Mouse (Mus musculus) E14TG2a.4 (cell line): ENCODE measurements around the gene Pea15a.
A peak's percentile ranks its signal among the peaks of the same experiment; 100 is the strongest.

ENCODE experiments used
- H3K27me3 ChIP-seq: 2 replicates; pipeline ENCODE4 v1.6.1; 2014; ENCODE audit warnings: low read length, control low read depth; ENCODE audit not compliant: insufficient read depth
- H3K36me3 ChIP-seq: 2 replicates; pipeline ENCODE4 v1.6.1; 2014; ENCODE audit warnings: low read length, control low read depth; ENCODE audit not compliant: insufficient read depth
- H3K4me1 ChIP-seq: replicated peaks from 2 replicates; pipeline ENCODE4 v1.6.1; 2014; ENCODE audit warnings: low read depth, low read length, control low read depth
- H3K4me3 ChIP-seq: replicated peaks from 2 replicates; pipeline ENCODE4 v1.5.1; 2014; ENCODE audit warnings: mild to moderate bottlenecking, low read length
- H3K9me3 ChIP-seq: 2 replicates; pipeline ENCODE4 v1.6.1; 2014; ENCODE audit warnings: low read length, control low read depth
- CTCF ChIP-seq: conservative IDR thresholded peaks from 2 replicates; pipeline ENCODE4 v1.5.1; 2014; ENCODE audit warnings: low read length
- NANOG ChIP-seq: IDR thresholded peaks from 2 replicates; pipeline ENCODE4 v1.6.1; 2014; ENCODE audit warnings: borderline replicate concordance, low read length, mixed read lengths
- POU5F1 ChIP-seq: IDR thresholded peaks from 2 replicates; pipeline ENCODE4 v1.6.1; 2014; ENCODE audit warnings: low read length, borderline replicate concordance

Pea15a gene

DNA sequence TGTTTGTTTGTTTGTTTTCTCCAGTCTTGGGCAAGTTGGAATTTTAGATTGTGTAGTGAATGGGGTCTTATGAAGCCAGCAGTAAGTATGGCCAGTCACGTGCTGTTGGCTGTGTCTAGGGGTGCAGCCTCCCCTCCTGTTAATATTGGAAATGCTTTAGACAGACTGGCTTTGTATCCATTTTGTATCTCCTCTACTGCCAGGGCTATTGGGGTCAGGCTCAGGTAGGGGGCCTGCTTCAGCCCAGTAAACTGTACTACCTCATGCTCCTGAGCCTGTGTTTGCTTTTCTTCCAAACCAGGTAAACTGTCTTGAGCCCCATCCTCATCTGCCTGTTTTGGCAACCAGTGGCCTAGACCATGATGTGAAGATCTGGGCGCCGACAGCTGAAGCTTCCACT is 14.4 kb downstream of the Pea15a start:
- TF ChIP-seq POU5F1 (no peak), NANOG (no peak), CTCF (no peak)
- Histone ChIP-seq H3K4me1 (peaks cover 24% of the 10 kb centered on the region), H3K9me3 (peaks cover 16% of the 10 kb centered on the region), H3K4me3 (no peak overlapping the region), H3K27me3 (no peaks in the 10 kb centered on the region), H3K36me3 (peaks cover 95% of the 10 kb centered on the region)

DNA sequence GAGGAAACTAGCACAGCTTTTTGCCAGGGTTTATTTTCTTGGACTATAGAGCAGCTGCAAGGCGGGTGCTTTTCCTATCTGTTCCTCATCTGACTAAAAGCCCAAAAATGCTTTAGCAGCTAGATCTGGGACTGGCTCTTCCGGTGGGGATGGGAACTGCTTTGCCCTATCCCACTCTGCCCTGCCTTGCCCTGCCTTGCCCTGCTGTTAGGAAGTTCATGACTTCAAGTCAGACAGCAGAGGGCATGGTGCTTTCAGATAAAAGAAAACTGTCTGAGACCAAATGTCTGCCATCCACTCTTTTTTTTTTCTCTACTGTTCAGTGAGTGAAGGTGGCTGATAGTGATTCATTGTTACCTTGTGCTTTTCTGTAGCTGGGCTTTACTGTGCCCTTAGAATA is 15.0 kb downstream of the Pea15a start:
- H3K27me3 ChIP-seq = no peaks in the 10 kb centered on the region
- H3K4me3 ChIP-seq = no peak overlapping the region
- TF ChIP-seq POU5F1 (no peak), CTCF (no peak), NANOG (no peak)
- H3K36me3 ChIP-seq = peaks cover 95% of the 10 kb centered on the region
- H3K9me3 ChIP-seq = peaks cover 23% of the 10 kb centered on the region
- peaks cover 24% of the 10 kb centered on the region for H3K4me1 ChIP-seq

DNA sequence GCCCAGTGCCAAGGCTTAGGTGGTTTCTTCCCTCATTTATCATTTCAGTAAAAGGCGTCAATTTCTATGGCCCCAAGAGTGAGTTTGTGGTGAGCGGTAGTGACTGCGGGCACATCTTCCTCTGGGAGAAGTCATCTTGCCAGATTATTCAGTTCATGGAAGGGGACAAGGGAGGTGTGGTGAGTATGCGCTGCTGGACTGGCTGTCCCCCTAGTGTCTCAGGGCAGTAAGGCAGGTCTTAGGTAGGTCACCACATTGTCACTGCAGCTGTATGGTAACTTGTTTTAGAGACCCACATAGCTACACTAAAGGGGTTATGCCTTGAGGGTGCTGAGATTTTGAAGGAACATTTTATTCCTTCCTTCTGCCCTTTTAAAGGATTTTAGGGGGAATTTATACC is 17.7 kb downstream of the Pea15a start:
- TF ChIP-seq CTCF = peak; percentile 29
- no peak for TF ChIP-seq NANOG
- no peak overlapping the region for H3K4me3 ChIP-seq
- peaks cover 93% of the 10 kb centered on the region for H3K36me3 ChIP-seq
- no peaks in the 10 kb centered on the region for H3K27me3 ChIP-seq
- H3K9me3 ChIP-seq = peaks cover 46% of the 10 kb centered on the region
- peaks cover 4% of the 10 kb centered on the region for H3K4me1 ChIP-seq

DNA sequence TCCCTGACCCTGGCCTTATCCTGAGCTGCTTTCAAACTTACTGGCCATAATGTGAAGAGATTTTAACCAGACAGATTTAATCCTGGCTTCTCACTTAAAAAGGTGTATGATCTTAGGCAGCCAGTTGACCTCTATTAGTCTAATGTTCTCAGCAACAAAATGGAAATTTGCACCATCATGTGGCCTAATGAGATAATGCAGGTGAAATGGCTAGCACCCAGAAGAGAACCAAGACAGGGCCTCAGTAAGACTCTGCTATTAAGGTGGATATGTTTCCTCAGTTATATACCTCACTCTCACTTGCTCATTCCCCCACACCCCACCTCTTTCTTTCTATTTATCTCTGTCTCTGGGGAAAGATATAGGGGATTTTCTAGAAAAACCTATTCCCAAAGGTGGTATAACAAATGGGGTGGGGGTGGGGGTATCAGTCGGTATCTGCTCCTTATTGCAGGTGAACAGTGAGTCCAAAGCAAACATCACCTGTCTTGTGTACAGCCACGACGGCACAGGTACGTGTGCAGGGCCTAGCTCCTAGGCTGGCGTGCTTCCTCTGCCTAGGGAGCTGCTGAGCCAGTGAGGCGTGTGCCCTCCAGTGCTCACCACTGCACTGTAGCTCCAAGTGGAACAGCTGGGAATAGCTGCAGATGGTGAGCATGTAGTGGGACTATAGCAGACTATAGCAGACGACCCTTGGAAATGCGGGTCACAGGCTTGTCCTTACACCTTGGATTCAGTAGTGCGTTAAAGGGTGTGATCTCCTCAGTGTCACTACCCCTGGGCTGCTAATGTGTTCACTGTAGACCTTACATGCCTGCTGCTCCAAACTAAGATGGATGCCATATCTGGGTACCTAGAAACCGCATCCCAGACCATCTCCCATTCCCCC is 20.0 kb downstream of the Pea15a start:
- peaks cover 86% of the 10 kb centered on the region for H3K36me3 ChIP-seq
- no peak overlapping the region for H3K4me3 ChIP-seq
- no peak for TF ChIP-seq POU5F1
- peak; percentile 16; the same call in 1 of the 2 replicates for TF ChIP-seq CTCF
- H3K9me3 ChIP-seq = peaks cover 44% of the 10 kb centered on the region
- no peaks in the 10 kb centered on the region for H3K27me3 ChIP-seq
- peaks cover 4% of the 10 kb centered on the region for H3K4me1 ChIP-seq

DNA sequence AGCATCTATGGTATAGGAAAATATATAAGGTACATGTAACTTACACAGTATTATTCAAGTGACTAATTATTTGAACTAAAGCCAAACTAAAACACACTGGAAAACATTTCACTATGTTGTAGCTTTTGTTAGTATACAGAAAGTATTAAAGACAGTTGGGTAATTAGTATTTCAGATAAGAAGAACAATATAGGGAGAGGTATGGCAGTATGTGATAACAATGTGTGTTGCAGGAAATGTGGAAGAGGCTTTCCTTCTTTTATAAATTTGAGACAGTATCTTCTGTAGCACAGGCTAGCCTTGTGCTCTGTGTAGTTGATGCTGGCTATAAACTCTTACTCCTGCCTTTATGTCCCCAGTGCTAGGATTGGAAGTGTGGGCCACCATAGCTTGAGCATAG is 22.7 kb downstream of the Pea15a start:
- H3K36me3 ChIP-seq = peaks cover 85% of the 10 kb centered on the region
- no peak for TF ChIP-seq NANOG
- TF ChIP-seq CTCF = no peak
- no peak for TF ChIP-seq POU5F1
- no peaks in the 10 kb centered on the region for H3K27me3 ChIP-seq
- H3K4me3 ChIP-seq = no peak overlapping the region
- peaks cover 31% of the 10 kb centered on the region for H3K9me3 ChIP-seq
- H3K4me1 ChIP-seq = peaks cover 4% of the 10 kb centered on the region

DNA sequence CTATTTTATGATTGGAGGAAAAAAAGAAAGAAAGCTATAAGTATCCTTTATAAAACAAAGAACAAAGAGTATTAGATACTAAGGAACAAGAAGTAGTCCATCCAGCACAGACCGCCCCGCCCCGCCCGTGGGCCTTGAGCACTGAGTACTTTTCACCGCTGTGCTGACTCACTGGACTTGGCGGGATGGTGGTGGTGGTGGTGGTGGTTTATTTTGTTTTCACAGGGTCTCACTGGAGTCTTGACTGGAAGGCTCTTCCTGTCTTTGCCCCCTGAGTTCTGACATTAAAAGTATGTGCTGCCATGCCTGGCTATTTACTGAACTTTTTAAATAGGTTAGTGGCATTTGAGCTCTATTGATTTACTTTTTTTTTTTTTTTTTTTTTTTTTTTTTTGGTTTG is 23.5 kb downstream of the Pea15a start:
- TF ChIP-seq NANOG (no peak), POU5F1 (no peak), CTCF (no peak)
- peaks cover 4% of the 10 kb centered on the region for H3K4me1 ChIP-seq
- H3K9me3 ChIP-seq = peaks cover 31% of the 10 kb centered on the region
- H3K36me3 ChIP-seq = peaks cover 78% of the 10 kb centered on the region
- H3K27me3 ChIP-seq = no peaks in the 10 kb centered on the region
- no peak overlapping the region for H3K4me3 ChIP-seq

DNA sequence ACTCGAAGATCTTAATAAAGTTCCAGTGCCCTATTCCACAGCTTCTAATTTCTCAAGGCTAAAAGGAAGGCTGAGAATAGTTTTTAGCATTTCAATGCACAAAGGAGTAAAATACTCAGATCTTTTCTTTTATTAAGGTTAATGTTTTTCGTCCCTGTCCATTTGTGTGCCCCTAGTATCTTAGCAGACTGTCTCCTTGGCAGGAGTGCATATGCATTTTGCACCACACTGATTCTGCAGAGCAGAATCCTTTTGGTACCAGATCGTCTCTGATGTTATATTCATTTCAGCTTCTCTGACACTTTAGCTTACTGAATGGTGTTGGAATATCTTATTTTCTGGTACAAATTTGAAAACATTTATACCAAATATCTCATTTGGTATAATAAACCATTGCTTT is 24.8 kb downstream of the Pea15a start:
- Histone ChIP-seq H3K27me3 (no peaks in the 10 kb centered on the region), H3K4me1 (peaks cover 4% of the 10 kb centered on the region), H3K4me3 (no peak overlapping the region), H3K36me3 (peaks cover 74% of the 10 kb centered on the region), H3K9me3 (peaks cover 25% of the 10 kb centered on the region)
- TF ChIP-seq CTCF = no peak
- no peak for TF ChIP-seq POU5F1
- no peak for TF ChIP-seq NANOG

DNA sequence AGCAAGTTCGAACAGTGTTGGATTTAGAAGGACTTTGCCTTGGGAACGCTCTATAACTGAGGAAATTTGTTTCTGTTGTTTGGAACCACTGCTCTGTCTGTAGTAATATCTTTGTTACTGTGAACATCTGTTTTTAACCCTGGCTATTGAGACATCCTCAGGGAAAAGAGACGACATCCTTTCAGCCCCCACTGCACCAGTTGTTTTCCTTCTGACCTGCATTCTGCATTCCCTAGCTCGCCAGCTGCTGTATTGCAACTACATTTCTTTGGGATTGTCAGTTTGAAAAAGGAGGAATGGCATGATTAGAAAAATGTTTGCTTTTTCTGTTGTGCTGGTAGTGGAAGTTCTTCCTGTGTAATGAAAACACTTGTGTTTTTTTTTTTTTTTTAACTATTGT is 25.7 kb downstream of the Pea15a start:
- Histone ChIP-seq H3K36me3 (peaks cover 71% of the 10 kb centered on the region), H3K4me3 (no peak overlapping the region), H3K27me3 (no peaks in the 10 kb centered on the region), H3K4me1 (peaks cover 4% of the 10 kb centered on the region), H3K9me3 (peaks cover 16% of the 10 kb centered on the region)
- no peak for TF ChIP-seq NANOG
- no peak for TF ChIP-seq CTCF
- no peak for TF ChIP-seq POU5F1

DNA sequence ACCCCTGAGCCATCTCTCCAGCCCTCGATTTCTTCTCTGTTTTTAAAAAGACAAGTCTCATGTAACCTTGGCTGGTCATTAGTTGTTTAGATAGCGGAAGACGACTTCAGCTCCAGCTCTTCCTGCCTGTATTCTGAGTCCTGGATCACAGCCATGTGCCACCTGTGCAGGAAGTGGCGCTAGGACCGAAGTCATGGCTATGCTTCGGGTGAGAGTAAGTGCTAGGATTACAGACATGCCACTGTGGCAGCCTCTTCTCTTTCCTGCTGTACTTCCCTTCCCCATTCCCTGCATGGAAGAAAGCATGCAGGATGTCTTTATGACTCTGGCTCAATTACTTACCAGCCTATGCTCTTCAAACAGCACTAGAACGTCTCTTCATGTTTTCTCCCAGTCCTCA is 27.5 kb downstream of the Pea15a start:
- Histone ChIP-seq H3K4me1 (peaks cover 4% of the 10 kb centered on the region), H3K4me3 (no peak overlapping the region), H3K36me3 (peaks cover 73% of the 10 kb centered on the region), H3K27me3 (no peaks in the 10 kb centered on the region), H3K9me3 (peaks cover 2% of the 10 kb centered on the region)
- TF ChIP-seq CTCF (no peak), NANOG (no peak), POU5F1 (no peak)
